Mouse (Mus musculus) midbrain, embryonic 12.5 days (tissue): Measurements from ENCODE around the gene Satb1. TPM values are rescaled to one million over a fixed set of nuclear protein-coding genes. Genes with fewer than 3 reads are reported as not detected.

Experiments used
- ATAC-seq: fragments of 200-750 bp; cut with Nextera tagmentation; 2 replicates; pipeline ENCODE4 v1.8.0; 2017; ENCODE audit warnings: low read depth, moderate TSS enrichment, moderate library complexity; ENCODE audit not compliant: low FRiP score
- H3K27ac ChIP-seq: fragments of 300-500 bp; sonication (generic); replicated peaks from 2 replicates; pipeline ENCODE4 v1.5.1; 2016; ENCODE audit warnings: mild to moderate bottlenecking
- H3K27me3 ChIP-seq: fragments of 300-500 bp; sonication (generic); 2 replicates; pipeline ENCODE4 v1.6.1; 2016; ENCODE audit warnings: mild to moderate bottlenecking
- H3K36me3 ChIP-seq: fragments of 300-500 bp; sonication (generic); 2 replicates; pipeline ENCODE4 v1.6.1; 2016
- H3K4me1 ChIP-seq: fragments of 300-500 bp; sonication (generic); 2 replicates; pipeline ENCODE4 v1.6.1; 2016
- H3K4me2 ChIP-seq: fragments of 300-500 bp; sonication (generic); replicated peaks from 2 replicates; pipeline ENCODE4 v1.6.1; 2016; ENCODE audit warnings: mild to moderate bottlenecking, moderate library complexity
- H3K4me3 ChIP-seq: fragments of 300-500 bp; sonication (generic); 2 replicates; pipeline ENCODE4 v1.5.1; 2016; ENCODE audit warnings: mild to moderate bottlenecking
- H3K9ac ChIP-seq: fragments of 300-500 bp; sonication (generic); replicated peaks from 2 replicates; pipeline ENCODE4 v1.6.1; 2016; ENCODE audit warnings: mild to moderate bottlenecking, moderate library complexity
- H3K9me3 ChIP-seq: fragments of 300-500 bp; sonication (generic); 2 replicates; pipeline ENCODE4 v1.6.1; 2016; ENCODE audit warnings: mild to moderate bottlenecking
- WGBS: fragments of 180-500 bp; shearing (Covaris S2); methylation state at CpG from one replicate; pipeline ENCODE4 v1.1.7; 2016; 5-methylcytosine and 5-hydroxymethylcytosine counted together
- polyA plus RNA-seq: library from polyadenylated mRNA; unstranded; fragments of >200 nt; fragmentation: Nextera tagmentation; extraction: Ambion mirVana; gene quantifications from 2 replicates; pipeline ENCODE4 v1.2.1, GENCODE M21; 2016

Satb1 gene
- polyA plus RNA-seq, 1 experiment from 2014 or later = 35.9 TPM

- Histone ChIP-seq H3K27me3 (no peaks in the 10 kb centered on the region), H3K27ac (peak overlapping the region; percentile 64), H3K9me3 (no peaks in the 10 kb centered on the region), H3K9ac (no peak overlapping the region), H3K4me2 (no peak overlapping the region; the same call in 1 of the 2 replicates), H3K36me3 (peaks cover 23% of the 10 kb centered on the region), H3K4me1 (peaks cover 14% of the 10 kb centered on the region), H3K4me3 (no peak overlapping the region)
- 79% methylated on average over 17 of the region's 17 CpGs for WGBS
- peak; percentile 52 for ATAC-seq
These were observed 72.0 kb downstream of the Satb1 start for GRCm38 (mm10) chr17:51760997-51761655.

DNA sequence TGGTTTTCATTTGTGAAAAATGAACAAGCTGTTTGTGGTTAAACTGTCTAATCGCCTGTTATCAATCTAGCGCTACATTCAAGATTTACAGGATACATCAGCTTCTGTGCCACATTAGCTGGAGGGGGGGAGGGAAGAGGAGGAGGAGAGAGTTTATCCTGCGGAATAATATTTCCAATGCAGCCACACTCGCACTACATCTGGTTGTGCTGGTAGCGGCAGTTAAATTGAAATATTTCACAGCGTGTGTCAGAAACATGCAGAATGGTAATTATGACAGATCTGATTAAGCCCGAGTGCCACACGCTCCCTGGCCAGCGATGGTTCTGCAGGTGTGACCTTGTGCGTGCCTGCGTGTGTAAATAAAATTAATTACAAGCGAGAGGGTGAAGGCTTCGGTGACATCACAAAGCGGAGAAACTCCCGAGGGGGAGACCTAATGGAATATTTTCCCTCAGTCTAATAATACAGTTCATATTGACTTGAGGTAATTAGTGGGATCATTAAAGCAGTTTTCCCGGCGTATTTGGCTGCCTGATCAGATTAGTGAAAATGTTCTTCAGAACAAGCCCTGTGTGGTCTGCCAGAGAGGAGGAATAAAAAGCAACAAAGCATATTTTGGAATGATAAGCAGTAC, 72.7 kb downstream of the Satb1 start:
- Histone ChIP-seq H3K9ac (no peak overlapping the region), H3K9me3 (no peaks in the 10 kb centered on the region), H3K27ac (peak overlapping the region; percentile 64), H3K4me3 (no peak overlapping the region), H3K27me3 (no peaks in the 10 kb centered on the region), H3K36me3 (peaks cover 23% of the 10 kb centered on the region), H3K4me1 (peaks cover 14% of the 10 kb centered on the region), H3K4me2 (peak overlapping the region; percentile 33)
- peak; percentile 50 for ATAC-seq
- 59% methylated on average over 17 of the region's 17 CpGs for WGBS

DNA sequence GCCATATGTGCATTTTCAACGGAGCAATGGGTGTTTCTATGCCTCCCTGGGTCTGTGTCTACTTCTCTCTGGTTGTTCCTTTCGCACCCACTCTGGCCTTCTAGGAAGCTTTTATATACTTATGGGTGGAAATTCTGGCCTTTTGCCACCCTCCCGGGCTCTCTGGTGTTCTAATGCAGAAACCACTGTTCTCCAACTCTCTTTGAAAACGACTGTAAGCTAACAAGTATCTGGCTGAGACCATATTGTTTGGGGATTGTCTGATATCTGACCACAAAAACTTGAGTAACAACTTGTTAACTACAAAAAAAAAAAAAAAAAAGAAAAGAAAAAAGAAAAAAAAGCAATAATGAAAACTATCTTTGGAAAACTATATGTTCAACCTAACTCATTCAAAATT, 73.6 kb downstream of the Satb1 start:
- no peaks in the 10 kb centered on the region for H3K27me3 ChIP-seq

GRCm38 (mm10) chr17:51752142-51752541, 80.9 kb downstream of the Satb1 start:
- Histone ChIP-seq H3K27me3 (no peaks in the 10 kb centered on the region), H3K27ac (no peak overlapping the region), H3K9me3 (no peaks in the 10 kb centered on the region), H3K36me3 (no peaks in the 10 kb centered on the region), H3K4me3 (no peak overlapping the region), H3K9ac (no peak overlapping the region), H3K4me2 (no peak overlapping the region), H3K4me1 (no peaks in the 10 kb centered on the region; the same call in 1 of the 2 replicates)
- no peak for ATAC-seq
- 88% methylated on average over 4 of the region's 4 CpGs for WGBS

More for the DNA sequence above, 73.6 kb downstream of the Satb1 start:
- H3K4me3 ChIP-seq = no peak overlapping the region
- no peaks in the 10 kb centered on the region for H3K9me3 ChIP-seq
- no peak overlapping the region for H3K27ac ChIP-seq
- whole genome bisulfite sequencing = 93% methylated on average over 4 of the region's 4 CpGs
- peaks cover 22% of the 10 kb centered on the region for H3K36me3 ChIP-seq
- no peak overlapping the region for H3K4me2 ChIP-seq
- H3K9ac ChIP-seq = no peak overlapping the region
- H3K4me1 ChIP-seq = peaks cover 14% of the 10 kb centered on the region
- no peak for ATAC-seq

GRCm38 (mm10) chr17:51747204-51747603, 85.9 kb downstream of the Satb1 start:
- Histone ChIP-seq H3K4me2 (no peak overlapping the region), H3K36me3 (peaks cover 7% of the 10 kb centered on the region), H3K27me3 (no peaks in the 10 kb centered on the region), H3K4me3 (no peak overlapping the region), H3K9me3 (no peaks in the 10 kb centered on the region), H3K27ac (no peak overlapping the region), H3K9ac (no peak overlapping the region), H3K4me1 (peaks cover 2% of the 10 kb centered on the region; the same call in 1 of the 2 replicates)
- 77% methylated on average over 9 of the region's 9 CpGs for WGBS
- no peak for ATAC-seq

GRCm38 (mm10) chr17:51742502-51742901, 90.6 kb downstream of the Satb1 start:
- no peak overlapping the region for H3K4me3 ChIP-seq
- no peak overlapping the region for H3K27ac ChIP-seq
- H3K9ac ChIP-seq = no peak overlapping the region
- ATAC-seq = no peak
- WGBS = 79% methylated on average over 10 of the region's 10 CpGs
- no peak overlapping the region for H3K4me2 ChIP-seq
- H3K4me1 ChIP-seq = peaks cover 2% of the 10 kb centered on the region; the same call in 1 of the 2 replicates
- H3K36me3 ChIP-seq = peaks cover 33% of the 10 kb centered on the region
- H3K27me3 ChIP-seq = no peaks in the 10 kb centered on the region
- no peaks in the 10 kb centered on the region for H3K9me3 ChIP-seq

DNA sequence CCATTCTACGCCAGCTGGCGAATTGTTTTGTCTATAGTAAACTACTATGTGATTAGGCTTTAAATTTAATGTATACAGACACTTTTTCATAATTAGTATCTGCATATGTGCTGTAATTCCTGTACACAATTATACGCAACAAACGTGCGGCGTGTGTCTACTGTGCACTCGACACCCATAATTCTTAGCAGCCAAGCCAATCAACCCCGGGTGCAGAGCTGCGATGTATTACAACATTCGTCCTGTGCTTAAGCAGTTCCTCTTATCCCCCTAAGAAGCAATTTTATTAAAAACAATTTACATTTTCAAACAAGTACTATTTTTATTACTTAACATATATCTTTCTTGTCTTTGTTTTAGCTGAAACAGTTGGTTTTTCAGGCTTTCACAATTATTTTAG, 92.0 kb downstream of the Satb1 start:
- Histone ChIP-seq H3K9ac (no peak overlapping the region), H3K4me3 (no peak overlapping the region), H3K4me2 (no peak overlapping the region), H3K27ac (no peak overlapping the region), H3K27me3 (no peaks in the 10 kb centered on the region), H3K4me1 (peaks cover 2% of the 10 kb centered on the region; the same call in 1 of the 2 replicates), H3K9me3 (no peaks in the 10 kb centered on the region), H3K36me3 (peaks cover 33% of the 10 kb centered on the region)
- WGBS = 95% methylated on average over 10 of the region's 10 CpGs
- ATAC-seq = no peak

- peaks cover 33% of the 10 kb centered on the region for H3K36me3 ChIP-seq
- no peak overlapping the region for H3K9ac ChIP-seq
- H3K9me3 ChIP-seq = no peaks in the 10 kb centered on the region
- no peak overlapping the region for H3K4me2 ChIP-seq
- no peak overlapping the region for H3K27ac ChIP-seq
- peaks cover 2% of the 10 kb centered on the region; the same call in 1 of the 2 replicates for H3K4me1 ChIP-seq
- H3K27me3 ChIP-seq = no peaks in the 10 kb centered on the region
- no peak overlapping the region for H3K4me3 ChIP-seq
- no peak for ATAC-seq
- WGBS = 90% methylated on average over 13 of the region's 15 CpGs
These were observed 92.8 kb downstream of the Satb1 start for GRCm38 (mm10) chr17:51740246-51740645.

- H3K4me1 ChIP-seq = no peaks in the 10 kb centered on the region
- no peak overlapping the region for H3K4me2 ChIP-seq
- H3K27me3 ChIP-seq = no peaks in the 10 kb centered on the region
- 0 out of 2 replicates have a peak, but pooled peaks have one; percentile 34 for ATAC-seq
- no peak overlapping the region for H3K9ac ChIP-seq
- H3K9me3 ChIP-seq = no peaks in the 10 kb centered on the region
- H3K4me3 ChIP-seq = no peak overlapping the region
- WGBS = 60% methylated on average over 2 of the region's 2 CpGs
- no peak overlapping the region for H3K27ac ChIP-seq
- H3K36me3 ChIP-seq = no peaks in the 10 kb centered on the region
These were observed 108.6 kb downstream of the Satb1 start for GRCm38 (mm10) chr17:51724486-51724885.

GRCm38 (mm10) chr17:51695711-51696110, 137.4 kb downstream of the Satb1 start:
- no peak for ATAC-seq
- Histone ChIP-seq H3K36me3 (no peaks in the 10 kb centered on the region), H3K27ac (no peak overlapping the region), H3K27me3 (no peaks in the 10 kb centered on the region), H3K4me2 (no peak overlapping the region), H3K4me3 (no peak overlapping the region), H3K4me1 (no peaks in the 10 kb centered on the region), H3K9ac (no peak overlapping the region), H3K9me3 (no peaks in the 10 kb centered on the region)
- 65% methylated on average over 6 of the region's 6 CpGs for WGBS

GRCm38 (mm10) chr17:51695271-51695670, 137.8 kb downstream of the Satb1 start:
- Histone ChIP-seq H3K36me3 (no peaks in the 10 kb centered on the region), H3K4me3 (no peak overlapping the region), H3K27ac (no peak overlapping the region), H3K9me3 (no peaks in the 10 kb centered on the region), H3K4me1 (no peaks in the 10 kb centered on the region), H3K27me3 (no peaks in the 10 kb centered on the region), H3K4me2 (no peak overlapping the region), H3K9ac (no peak overlapping the region)
- 59% methylated on average over 2 of the region's 2 CpGs for WGBS
- ATAC-seq = no peak

DNA sequence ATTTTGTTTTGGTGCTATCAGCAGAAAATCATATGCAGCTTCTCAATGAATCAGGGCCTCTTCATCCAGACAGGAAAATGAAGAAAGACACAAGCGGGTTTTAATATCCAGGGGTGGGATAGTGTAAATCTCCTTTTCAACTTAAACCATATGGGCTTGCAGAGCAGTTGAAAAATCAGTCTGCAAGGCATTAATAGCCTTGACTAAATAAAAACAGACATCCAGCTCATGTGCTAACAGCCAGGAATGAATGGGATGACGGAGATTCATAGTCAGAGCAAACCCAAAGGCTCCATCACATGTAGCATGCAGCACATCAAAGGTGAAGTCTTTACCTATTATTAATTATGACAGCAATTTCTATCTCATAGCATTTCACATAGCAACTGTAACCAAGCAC, 142.6 kb downstream of the Satb1 start:
- Histone ChIP-seq H3K9me3 (no peaks in the 10 kb centered on the region), H3K36me3 (no peaks in the 10 kb centered on the region), H3K27me3 (no peaks in the 10 kb centered on the region), H3K27ac (no peak overlapping the region), H3K4me2 (no peak overlapping the region), H3K4me1 (no peaks in the 10 kb centered on the region), H3K4me3 (no peak overlapping the region), H3K9ac (no peak overlapping the region)
- ATAC-seq = no peak
- 84% methylated on average over 2 of the region's 2 CpGs for WGBS
